Comparison of ENCODE assay signal across 8 mouse cellular contexts in the genomic region with DNA sequence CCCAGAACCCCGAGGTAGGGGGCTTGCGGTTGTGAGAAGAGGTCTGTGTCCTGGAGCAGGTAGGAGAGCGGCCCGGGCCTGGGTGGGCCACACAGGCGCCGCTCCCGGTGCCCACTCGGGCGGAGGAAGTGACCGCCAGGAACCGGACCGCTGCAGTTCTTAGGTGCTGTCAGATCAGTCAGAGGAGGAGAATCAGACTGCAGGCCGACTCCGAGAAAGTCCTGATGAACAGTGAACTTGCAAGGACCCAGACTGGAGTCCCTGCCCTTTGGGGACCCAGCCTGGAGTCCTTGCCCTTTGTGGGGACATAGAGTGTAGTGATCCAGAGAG. TPM values are rescaled to one million over a fixed set of nuclear protein-coding genes. Genes with fewer than 3 reads are reported as not detected.
DNase-seq lines count a peak whose midpoint lies in the region; ATAC-seq lines count a peak whose summit lies in the region.

No protein-coding gene starts in this region.

- H3K27me3 ChIP-seq in erythroblast, embryonic 14.5 days (ENCODE audit: control insufficient read depth): peaks cover 40% of the 10 kb centered on the region
- H3K27me3 ChIP-seq in intestine, embryonic 15.5 days (replicated peaks): no peaks in the 10 kb centered on the region
- peaks cover 6% of the 10 kb centered on the region for H3K27me3 ChIP-seq in midbrain, embryonic 12.5 days

- DNase-seq in spleen, postnatal 10 days (ENCODE audit: low spot score in 2 of 2): peak; percentile 8 to 17
- DNase-seq in spleen, postnatal 14 days (ENCODE audit: low spot score in 2 of 2): no peak
- no peak for DNase-seq in ovary, postnatal 10 days (ENCODE audit: low spot score)
- no peak for DNase-seq in layer of hippocampus, adult 11-12 months (ENCODE audit: low spot score)

- H3K4me2 ChIP-seq in intestine, embryonic 15.5 days (replicated peaks): peak overlapping the region; percentile 79
- peak overlapping the region; percentile 59 for H3K4me2 ChIP-seq in midbrain, embryonic 12.5 days (replicated peaks)

- WGBS in intestine, embryonic 15.5 days: 9% methylated on average over 14 of the region's 14 CpGs
- 11% methylated on average over 14 of the region's 14 CpGs for WGBS in midbrain, embryonic 12.5 days

- peak overlapping the region; percentile 56 for H3K4me3 ChIP-seq in erythroblast, embryonic 14.5 days (replicated peaks)
- peak overlapping the region; percentile 68 for H3K4me3 ChIP-seq in intestine, embryonic 15.5 days (replicated peaks)
- peak overlapping the region; percentile 59 for H3K4me3 ChIP-seq in midbrain, embryonic 12.5 days

- peak overlapping the region; percentile 76 for H3K9ac ChIP-seq in intestine, embryonic 15.5 days
- H3K9ac ChIP-seq in midbrain, embryonic 12.5 days (replicated peaks): peak overlapping the region; percentile 65

- no peaks in the 10 kb centered on the region for H3K36me3 ChIP-seq in erythroblast, embryonic 14.5 days (ENCODE audit: control insufficient read depth)
- H3K36me3 ChIP-seq in intestine, embryonic 15.5 days: no peaks in the 10 kb centered on the region
- H3K36me3 ChIP-seq in midbrain, embryonic 12.5 days: no peaks in the 10 kb centered on the region

- no peak for ATAC-seq in erythroblast, adult 5-6 weeks (replicated peaks; ENCODE audit: low FRiP score, poor library complexity, severe bottlenecking)
- ATAC-seq in intestine, embryonic 15.5 days: peak; percentile 57
- peak; percentile 65 for ATAC-seq in midbrain, embryonic 12.5 days (ENCODE audit: low FRiP score, low read depth)

- 0 out of 2 replicates have a peak, but pooled peaks cover 2% of the 10 kb centered on the region for H3K9me3 ChIP-seq in erythroblast, embryonic 14.5 days (ENCODE audit: control insufficient read depth, low read length)
- no peaks in the 10 kb centered on the region for H3K9me3 ChIP-seq in intestine, embryonic 15.5 days
- no peaks in the 10 kb centered on the region for H3K9me3 ChIP-seq in midbrain, embryonic 12.5 days

- H3K4me1 ChIP-seq in erythroblast, embryonic 14.5 days (ENCODE audit: control insufficient read depth): peaks cover 11% of the 10 kb centered on the region
- 0 out of 2 replicates have a peak, but pooled peaks cover 3% of the 10 kb centered on the region for H3K4me1 ChIP-seq in intestine, embryonic 15.5 days (replicated peaks)
- peaks cover 16% of the 10 kb centered on the region for H3K4me1 ChIP-seq in midbrain, embryonic 12.5 days

- H3K27ac ChIP-seq in intestine, embryonic 15.5 days: no peak overlapping the region
- H3K27ac ChIP-seq in midbrain, embryonic 12.5 days (replicated peaks): no peak overlapping the region

RNA-seq across cellular contexts. Expression of a gene that starts 0.6 kb away (rescaled TPM):
- not detected in 2 replicates for polyA plus RNA-seq in erythroblast, embryonic 14.5 days (2012)
- not detected in 2 replicates for total RNA-seq in erythroblast, adult 5-6 weeks (2015; ENCODE audit: low replicate concordance)
- total RNA-seq in erythroblast, adult 5-6 weeks (2017; ENCODE audit: low replicate concordance): not detected in 2 replicates
- polyA plus RNA-seq in intestine, embryonic 15.5 days (2015; fragmentation: Nextera tagmentation; extraction: Ambion mirVana): 7.6 and 9.2 TPM in 2 replicates
- 30.1 and 39.5 TPM in 2 replicates for polyA plus RNA-seq in midbrain, embryonic 12.5 days (2016; fragmentation: Nextera tagmentation; extraction: Ambion mirVana)

Comparison
In these comparisons a context has a peak if more than half of its experiments do, and no peak if none do; other contexts are left out.
1. DNase-seq: peak in spleen, postnatal 10 days (2 of 2); none in spleen, postnatal 14 days (0 of 2), ovary, postnatal 10 days (single experiment) and layer of hippocampus, adult 11-12 months (single experiment).
2. Peak in every context shown above with its lines, with median percentiles within 50 percentile points of each other: H3K4me3 ChIP-seq.